Mouse (Mus musculus) adrenal gland, adult (tissue): Measurements from ENCODE around the gene Fam98c.
A peak's percentile ranks its signal among the peaks of the same experiment; 100 is the strongest.

Experiments
- DNase-seq, 2 experiments: peaks; one replicate each; pipeline ENCODE4 v3.0.0; 2022 to 2023; ENCODE audit warnings: low spot score in 1 of 2; ENCODE audit not compliant: inconsistent age in 2 of 2

Fam98c gene

GRCm38 (mm10) chr7:29118142-29118851, 37.7 kb downstream of the Fam98c start:
- DNase-seq = no peak

DNA sequence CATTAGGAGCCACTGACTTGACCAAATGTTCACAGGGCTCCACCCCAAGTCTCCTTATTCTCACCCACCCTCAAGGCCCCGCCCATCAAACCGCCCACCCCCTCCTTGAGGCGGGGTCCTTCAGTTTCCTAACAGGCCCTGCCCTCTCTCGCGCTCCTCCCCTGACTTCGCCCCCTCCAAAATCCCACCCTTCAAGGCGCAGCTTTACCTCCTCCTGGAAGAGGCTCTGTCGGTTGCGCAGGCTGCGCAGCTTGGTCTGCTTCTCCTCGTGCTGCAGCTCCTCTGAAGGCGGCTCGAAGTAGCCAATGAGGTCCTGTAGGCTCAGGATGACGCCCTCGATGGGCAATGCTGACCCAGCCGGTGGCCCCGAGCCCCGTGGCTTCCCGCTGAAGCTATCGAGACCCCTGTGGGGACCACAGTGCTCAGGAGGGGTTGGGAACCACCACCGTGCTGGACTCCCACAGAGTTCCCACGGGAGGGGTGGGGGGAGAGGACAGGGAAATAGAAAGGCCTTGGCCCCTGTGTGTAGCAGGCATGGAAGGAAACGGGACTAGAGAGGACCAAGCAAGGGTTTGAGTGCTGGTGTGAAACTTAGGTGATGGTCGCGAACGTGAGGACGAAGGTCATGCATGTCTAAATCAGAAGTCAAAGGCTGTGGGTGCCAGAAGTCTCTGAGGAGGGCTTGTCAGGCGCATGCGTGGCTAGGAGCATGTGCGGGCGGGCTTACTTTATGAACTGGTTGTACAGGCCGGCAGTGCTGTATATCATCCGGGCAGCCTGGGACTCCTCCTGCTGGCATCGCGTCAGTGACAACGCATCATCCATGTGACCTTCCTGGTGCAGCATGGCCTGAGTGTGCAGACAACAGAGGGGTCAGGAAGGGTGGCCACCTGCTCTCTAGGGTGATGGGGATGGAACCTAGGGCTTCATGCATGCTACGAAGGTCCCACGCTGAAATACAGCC, 46.8 kb downstream of the Fam98c start:
- peak; percentile 69 to 81 for DNase-seq
